Mouse (Mus musculus) liver (tissue): ENCODE results near the gene Cmtr1.
"Not testable (repeated sequence)": the region's sequence is repeated elsewhere in the genome, so short reads cannot be mapped to it uniquely, and the experiment has no call there.

Experiments
- DNase-seq: peaks from one replicate; pipeline ENCODE4 v3.0.0-alpha.2; 2020; ENCODE audit warnings: mixed read lengths

Gene Cmtr1

DNA sequence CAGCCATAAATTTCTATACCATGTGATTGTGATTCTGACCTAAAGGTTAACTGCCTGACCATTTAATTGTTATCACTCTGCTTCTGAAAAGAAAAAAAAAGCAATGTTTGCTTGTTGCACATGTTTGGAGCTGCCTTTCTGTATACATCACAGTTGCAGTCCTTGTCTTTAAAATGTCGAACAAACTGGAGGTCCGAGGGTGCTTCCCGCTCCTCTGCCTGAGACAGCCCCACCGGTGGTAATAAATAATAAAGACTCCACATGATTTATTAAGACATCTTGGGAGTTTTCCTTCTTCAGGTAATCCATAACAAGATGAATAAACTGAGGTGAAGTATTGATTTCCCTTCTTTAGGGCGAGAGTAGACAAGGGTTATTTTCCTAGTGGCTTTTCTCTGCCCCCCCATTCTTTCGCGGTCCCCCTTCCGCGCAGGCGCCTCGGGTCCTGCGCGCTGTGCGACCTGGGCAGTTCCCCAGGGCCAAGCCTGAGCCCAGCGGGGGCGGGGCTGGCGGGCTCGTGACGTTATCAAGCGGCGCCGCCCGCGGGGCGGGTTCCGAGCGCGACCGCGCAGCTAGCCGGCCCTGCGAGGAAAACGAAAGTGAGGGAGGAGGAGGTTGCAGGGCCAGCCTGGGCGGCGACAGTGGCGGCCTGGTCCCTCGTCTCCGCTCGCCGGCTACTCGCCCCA, at the start of gene Cmtr1:
TSS of gene Cmtr1 (plus strand) at position 520 of the 686 bp plus-strand sequence.
- DNase-seq, result peak; percentile 98

DNA sequence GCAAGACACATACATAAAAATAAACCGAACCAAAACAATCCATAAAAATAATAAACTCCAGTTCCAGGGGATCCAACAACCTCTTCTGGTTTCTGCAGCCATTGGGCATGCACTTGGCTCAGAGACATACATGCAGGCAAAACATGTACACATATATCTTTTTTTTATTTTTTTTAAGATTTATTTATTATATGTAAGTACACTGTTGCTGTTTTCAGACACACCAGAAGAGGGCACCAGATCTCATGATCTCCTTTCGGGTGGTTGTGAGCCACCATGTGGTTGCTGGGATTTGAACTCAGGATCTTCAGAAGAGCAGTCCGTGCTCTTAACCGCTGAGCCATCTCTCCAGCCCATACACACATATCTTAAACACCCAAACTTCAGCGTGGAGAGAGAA, 46.9 kb upstream of the Cmtr1 start:
- DNase-seq, result not testable (repeated sequence)

DNA sequence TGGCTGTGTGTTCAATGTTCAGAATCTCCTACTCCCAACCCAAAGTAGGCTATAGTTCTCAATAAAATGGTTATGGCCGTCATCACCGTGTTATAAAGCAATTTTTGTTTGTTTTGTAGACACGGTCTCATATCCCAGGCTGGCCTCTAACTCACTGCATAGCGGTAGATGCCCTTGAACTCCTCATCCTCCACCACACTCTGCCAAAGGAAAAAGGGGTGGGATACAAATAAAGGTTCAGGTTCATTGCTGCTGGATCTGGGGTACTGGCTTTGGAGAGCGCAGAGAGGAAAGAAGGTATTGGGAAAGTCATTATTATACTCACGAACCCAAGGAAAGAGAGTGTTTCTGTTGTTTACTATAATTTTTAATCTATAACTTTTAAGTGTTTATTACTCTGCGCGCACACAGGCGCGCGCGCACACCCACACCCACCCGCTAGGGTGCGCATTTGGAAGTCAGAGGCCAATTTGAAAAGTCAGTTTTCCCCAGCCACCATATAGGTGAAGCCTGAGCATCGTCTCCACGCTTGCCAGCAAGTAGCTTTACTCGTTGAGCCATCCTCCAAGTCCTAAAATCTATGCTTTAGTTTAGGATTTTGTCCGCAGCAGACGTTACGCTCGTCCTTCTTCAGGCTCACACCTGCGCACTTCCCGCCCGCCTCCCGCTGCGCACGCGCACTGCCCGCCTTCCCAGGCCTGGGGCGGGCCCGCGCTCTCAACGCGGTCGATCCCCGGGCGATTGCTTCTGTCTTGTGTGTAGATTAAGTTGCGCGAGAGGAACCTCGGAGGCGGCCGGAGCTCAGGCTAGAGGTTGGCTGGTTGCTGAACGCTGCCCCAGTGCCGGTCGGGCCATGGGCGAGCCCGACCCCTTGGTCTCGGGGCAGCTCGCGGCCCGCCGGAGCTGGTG, 46.0 kb upstream of the Cmtr1 start, which contains the start of the genes Rnf8 and Gm28043:
TSS of gene Rnf8 (plus strand) at position 676 of the 909 bp plus-strand sequence.
TSS of gene Gm28043 (plus strand) at position 762 of the 909 bp plus-strand sequence.
- DNase-seq, result peak; percentile 95

DNA sequence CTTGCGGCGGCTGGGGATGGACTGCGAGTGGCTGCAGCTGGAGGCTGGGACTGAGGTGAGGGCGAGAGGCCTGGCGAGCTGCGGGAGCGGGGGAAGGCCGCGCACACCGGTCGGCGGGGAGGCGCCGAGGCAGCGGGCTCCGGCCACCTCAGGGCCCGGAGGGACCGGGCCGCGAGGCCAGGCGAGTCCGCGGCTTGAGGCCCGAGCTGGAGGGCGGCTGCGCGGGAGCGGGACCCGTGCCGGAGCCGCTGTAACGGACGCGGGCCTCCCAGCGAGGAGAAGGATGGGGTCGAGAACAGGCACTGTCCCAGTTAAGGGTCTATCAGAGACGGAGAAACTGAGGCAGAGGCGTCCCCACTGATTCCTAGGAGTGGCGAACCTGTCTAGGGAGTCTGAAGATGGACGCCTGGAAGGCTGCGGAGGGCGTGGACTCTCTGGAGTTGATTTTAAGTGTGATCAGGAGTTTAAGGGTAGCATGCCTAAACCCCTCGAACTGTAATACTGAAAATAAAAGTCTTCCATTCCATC, 45.3 kb upstream of the Cmtr1 start:
- peak; percentile 58 for DNase-seq

DNA sequence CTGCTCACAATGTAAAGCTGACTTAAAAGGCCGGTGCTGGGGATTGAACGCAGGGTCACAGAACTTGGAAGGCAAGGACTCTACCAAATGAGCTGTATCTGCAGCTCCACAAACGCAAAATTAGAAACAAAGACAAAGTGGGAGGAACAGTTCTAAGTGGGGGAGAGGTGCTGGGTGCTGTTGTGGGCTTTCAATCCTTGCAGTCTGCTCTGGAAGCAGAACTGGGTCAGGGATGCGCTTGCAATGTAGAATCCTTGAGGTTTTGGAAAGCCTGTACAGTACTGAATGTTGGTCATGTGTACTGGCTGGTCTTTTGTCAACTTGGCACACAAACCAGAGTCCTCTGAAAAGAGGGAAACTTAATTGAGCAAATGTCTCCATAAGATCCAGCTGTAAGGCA, 44.8 kb upstream of the Cmtr1 start:
- no peak for DNase-seq

DNA sequence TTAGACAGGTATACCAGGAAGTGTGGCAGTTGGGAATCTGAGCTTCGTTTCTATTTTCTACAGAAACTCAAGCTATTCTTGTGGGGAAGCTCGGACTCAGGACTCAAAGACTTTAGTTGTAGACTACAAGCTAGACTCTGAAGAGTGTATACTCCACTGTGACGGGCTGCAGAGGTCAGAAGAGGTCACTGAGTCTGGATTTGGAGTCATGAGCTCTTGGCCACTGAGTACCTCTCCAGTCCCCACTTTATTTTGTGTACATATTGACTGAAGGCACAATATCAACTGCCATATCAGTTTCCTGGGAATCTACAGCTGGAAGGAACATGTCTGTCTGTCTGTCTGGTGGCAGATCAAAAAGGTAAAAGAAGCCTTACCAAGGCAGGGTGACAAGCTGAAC, 41.2 kb upstream of the Cmtr1 start:
- DNase-seq, result no peak

DNA sequence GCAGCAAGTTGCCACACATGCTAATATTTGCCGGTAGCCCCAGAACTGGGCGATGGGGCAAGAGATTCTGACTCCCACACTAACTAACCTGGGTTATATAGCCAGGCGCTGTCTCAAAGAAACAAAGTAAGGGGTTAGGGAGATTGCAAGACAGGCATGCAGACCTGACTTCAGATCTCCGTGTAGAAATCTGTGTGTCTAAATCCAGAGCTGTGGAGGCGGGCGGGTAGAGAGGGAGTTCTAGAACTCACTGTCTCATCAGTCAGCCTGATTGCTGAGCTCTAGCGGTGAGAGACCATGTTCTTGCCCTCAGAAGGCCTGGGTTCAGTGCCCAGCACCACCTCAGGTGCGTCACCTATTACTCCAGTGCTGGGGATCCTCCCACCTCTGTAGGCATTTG, 36.9 kb upstream of the Cmtr1 start:
- no peak for DNase-seq

DNA sequence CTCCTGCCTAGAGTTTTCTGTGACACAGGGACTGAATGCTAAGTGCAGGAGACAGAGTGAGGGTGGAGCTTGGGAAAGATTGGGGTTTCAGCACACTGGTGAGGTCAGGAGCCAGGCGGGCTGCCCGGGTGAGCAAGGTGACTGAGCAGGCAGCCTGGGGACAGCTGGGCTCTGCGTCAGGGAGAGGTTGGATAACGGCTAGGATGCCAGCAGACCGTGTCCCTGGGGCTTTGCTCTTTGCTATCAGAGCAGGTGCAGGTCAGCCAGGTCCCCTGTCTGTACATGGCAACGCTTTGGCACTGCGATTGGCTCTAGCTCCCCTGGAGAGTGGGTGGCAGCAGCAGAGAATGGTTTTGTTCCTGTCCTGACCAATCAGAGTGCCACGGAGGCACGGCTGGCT, 33.1 kb upstream of the Cmtr1 start:
- no peak for DNase-seq

DNA sequence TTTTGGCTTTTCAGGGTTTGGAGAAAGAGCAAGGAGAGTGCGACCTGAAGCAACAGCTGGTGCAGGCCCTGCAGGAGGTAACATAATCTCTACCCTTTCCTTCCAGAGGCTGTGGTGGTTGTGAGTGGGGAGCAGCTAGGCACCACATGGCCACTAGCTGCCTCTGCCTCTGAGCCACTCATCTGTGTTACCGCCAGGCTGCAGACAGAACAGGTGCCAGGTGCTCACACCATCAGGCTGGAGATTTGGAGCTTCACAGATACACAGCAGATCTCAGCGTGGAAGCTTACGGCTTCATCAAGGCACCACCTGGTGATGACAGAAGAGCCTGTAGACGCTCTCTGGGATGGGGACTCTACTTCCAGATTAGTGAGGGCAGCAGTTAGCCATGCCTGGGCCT, 31.4 kb upstream of the Cmtr1 start:
- no peak for DNase-seq

DNA sequence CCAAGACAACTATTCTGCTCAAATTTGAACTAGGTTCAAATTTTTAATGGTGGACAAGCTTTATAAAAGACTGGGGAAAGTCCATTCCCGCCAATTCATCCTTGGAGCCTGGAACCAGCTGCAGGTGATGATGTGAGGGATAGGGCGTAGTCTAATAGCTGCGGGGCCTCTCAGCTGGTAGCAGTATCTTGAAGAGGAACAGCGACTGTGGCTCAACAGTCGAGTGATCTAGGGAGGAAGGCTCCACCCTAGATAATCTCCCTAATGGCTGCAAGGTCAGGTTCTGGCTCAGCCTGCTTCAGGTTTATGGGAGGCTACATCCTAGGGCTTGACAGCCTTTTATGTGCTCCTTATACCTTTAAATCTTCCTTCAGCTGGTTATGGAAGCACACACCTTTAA, 30.8 kb upstream of the Cmtr1 start:
- peak; percentile 73 for DNase-seq

DNA sequence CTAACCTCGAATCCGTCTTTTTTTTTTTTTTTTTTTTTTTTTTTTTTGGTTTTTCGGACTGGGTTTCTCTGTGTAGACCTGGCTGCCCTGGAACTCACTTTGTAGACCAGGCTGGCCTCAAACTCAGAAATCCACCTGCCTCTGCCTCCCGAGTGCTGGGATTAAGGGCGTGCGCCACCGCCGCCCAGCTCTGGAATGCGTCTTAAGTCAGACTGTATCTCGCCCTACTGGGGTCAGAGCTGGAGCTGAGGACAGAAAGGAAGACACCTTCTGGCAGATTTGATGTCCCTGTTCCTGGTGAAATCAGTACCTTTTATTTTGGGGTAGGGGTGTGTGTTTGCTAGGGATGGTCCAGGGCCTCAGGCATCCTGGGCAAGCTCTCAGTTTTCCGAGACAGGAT, 28.1 kb upstream of the Cmtr1 start:
- no peak for DNase-seq

DNA sequence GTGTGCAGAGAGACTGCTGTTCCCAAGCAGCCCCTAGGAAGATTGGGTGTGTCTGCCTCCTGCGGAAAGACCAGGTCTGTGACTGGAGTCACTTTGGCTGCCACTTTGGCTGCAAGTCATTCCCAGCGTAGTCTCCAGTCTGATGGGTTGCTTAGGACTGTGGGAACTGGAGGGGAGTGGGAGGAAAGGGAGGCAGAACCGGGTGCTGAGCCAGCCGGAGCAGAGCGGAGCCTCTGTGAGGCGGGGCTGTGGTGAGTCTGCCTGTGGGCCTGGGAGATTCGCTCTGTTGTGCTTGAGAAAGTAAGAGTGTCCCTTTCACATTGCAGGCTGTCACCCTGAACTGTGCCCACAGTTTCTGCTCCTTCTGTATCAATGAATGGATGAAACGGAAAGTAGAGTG, 24.9 kb upstream of the Cmtr1 start:
- DNase-seq, result no peak

DNA sequence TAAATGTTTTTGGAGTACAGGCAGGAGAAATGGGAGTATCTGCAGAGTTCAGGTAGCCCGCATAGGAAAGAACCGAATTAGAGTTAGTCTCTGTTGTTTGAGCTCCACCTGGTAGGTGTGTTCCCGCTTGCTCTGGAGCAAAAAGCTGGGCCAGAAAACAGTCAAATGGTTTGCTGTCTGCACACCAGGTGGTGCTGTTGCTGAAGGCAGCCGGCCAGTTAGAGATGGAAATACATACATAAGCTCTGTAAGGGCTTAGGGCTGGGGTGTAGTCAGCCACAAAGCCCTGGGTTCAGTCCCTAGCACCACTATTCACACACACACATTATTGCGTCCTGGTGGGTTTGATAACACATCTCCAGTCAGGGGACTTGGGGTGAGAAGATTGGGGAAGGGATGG, 24.3 kb upstream of the Cmtr1 start:
- DNase-seq, result peak; percentile 60

DNA sequence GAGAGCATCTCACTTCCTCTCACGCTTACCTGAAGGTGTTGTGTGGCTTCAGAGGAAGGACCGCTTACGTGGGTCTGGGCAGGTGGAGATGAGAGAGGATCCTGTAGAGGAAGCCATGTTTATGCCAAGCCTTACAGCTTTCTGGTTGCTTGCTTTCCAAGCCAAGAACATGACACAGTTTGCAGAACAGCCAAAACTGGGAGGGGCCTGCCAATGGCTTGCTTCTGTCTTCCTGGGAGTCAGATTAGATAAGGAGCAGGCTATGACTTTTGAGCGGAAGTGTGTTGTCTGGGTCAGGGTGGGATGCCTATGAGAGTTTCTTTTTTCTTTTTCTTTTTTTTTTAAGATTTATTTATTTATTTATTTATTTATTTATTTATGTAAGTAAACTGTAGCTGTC, 23.0 kb upstream of the Cmtr1 start:
- peak; percentile 69 for DNase-seq

DNA sequence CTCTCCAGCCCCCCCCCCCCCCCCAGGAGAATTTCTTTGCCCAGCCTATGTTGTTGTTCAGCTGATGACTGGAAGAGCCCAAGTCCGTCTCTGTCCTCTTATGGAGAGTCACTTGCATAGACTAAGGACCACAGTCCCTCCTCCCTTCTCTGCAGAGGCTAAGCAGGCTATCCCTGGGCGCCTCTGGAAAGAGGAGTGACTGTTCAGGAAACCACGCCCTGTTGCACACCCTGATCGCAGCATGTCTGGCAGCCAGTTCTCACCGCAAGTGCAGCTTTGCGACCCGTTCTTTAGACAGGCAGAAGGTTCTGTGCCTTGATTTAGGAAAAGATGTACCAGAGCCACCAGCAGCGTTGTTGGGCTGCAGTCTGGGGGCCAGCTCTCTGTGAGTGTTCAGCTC, 22.5 kb upstream of the Cmtr1 start:
- peak; percentile 79 for DNase-seq

DNA sequence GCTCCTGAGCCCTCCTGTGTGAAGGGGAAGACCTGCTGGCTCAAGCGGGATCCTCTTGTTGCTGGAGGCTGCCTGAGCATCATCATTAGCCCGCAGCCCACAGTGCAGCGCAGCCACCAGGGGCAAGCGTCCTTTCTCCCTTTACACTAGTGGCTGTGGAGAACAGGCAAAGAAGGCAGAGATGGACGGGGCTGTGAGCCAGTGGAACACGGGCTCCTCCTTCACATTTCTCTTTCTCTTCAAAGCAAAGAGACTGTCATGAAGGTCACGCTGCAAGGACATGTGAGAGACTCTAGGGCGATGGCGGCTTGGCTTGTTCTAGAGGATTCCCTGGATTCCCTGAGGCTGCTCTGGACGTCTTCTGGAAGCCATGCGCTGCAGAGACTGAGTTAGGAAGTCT, 19.4 kb upstream of the Cmtr1 start:
- no peak for DNase-seq

DNA sequence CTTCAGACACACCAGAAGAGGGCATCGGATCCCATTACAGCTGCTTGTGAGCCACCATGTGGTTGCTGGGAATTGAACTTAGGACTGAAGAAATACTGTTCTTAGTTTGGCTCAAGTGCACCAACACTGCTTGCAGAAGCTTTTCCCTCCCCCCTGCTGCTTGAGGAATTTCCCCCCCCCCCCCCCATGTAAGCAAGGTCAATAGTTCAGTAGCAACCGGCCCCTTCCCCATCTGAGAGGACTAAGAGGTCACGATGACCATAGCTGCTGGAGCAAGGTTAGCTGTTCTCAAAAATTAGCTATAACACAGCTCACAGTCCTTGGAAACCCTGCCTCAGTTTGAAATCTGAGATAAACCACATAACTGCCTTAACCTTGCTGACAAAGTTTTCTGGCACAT, 18.2 kb upstream of the Cmtr1 start:
- no peak for DNase-seq

DNA sequence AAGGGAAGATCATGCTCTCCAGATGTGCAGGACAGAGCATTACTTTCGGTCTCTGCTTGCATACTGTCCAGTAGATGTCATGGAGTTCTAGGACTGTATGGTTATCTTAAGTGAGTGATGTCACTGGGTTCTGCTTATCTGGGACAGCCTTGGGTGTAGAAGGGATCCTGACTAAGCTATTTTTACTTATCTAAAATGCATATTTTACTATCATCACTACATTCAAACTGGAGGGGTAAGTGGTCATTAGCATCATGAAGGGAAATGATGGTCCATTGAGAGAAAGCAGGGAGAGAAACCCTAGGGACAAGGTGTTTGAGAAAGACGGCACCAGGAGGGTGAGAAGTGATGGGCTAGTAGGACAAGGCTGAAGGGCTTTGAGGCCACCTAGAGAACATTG, 2.1 kb upstream of the Cmtr1 start:
- peak; percentile 43 for DNase-seq

DNA sequence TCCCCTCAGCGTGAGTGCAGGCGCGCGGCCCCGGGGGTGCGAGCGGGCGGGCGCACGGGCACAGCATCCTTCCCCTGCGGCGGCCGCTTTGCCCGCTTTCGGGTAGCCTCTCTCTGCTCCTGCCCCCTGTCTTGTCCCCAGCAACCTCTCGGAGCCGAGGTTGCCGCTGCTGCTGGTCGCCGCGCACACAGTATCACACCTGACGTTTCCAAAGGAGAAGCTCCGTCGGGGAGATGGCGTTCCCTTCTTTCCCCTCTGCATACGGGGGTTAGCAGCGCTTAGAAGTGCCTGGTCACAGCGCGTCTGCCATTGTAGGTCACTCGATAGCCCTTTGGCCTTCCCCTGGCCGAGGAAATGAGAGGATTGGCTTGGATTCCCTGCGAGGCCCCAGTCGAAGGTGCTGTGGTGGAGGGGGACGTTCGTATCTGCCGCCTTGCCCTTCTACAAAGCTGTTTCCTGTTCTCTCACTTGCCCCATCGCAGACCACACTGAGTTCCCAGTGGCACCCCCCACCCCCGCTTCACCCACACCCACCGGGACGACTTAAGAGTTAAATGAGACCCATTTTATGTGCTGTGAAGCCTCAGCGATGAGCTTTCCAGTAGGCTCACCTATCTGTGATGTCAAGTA, 482 bp downstream of the Cmtr1 start:
- DNase-seq, result no peak

DNA sequence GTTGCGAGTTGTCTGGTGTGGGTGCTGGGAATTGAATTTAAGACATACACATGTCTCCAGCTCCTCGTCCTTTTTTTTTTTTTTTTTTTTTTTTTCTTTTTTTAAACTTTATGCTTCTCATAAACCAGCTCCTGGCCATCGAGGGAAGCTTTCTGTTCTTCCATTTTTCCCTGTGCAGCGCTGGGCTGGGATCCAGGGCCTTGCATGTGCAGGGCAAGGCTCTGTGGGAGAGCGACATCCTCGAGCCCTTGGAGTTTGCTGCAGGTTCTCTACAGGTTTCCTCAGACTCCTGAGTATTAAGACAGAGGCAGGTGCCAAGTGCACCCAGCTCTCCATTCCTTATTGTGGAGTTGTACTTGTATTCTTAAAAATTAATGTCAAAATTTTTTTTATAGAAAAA, 1.8 kb downstream of the Cmtr1 start:
- DNase-seq, result no peak

DNA sequence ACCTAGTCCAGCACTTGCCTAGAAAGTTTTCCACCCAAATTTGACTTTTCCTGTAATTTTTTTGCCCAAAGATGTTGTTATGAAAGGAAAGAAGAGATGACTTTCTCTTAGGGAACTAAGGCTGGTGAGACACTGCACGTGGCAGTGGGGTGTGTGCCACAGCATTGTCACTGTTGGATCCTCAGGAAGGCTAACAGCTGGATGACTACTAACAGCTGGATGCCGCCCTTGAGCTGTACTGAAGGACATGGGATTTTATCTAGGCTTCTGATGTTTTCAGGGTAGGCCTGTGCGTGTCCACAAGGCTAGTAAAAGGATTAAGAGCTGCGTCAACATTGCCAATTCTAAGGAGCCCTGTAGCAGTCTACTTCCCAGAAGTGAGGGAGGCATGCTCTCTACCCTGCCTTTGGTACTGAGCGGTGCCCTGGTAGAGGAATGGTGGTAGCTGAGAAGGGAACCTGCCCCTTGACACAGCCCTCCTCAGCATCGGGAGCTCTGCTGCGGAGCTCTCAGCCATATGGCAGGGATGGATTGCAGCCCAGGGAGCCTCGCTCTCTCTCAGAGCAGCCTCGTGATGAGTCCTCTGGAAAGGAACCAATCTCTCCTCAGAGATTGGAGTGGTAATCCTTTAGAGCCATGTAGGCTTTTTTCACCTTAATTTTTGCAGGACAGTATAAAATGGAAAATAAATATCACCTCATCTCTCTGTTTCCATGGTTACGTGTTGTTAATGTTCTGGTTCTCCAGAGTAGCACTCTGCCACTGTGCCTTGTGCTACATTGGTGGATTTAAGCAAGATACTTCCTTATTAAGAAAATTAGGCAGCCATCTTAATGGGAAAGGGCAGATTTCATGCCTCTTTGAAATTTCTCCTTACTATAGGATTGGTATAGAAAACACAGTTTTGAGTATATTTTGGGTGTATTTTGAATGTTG, 7.9 kb downstream of the Cmtr1 start:
- no peak for DNase-seq

DNA sequence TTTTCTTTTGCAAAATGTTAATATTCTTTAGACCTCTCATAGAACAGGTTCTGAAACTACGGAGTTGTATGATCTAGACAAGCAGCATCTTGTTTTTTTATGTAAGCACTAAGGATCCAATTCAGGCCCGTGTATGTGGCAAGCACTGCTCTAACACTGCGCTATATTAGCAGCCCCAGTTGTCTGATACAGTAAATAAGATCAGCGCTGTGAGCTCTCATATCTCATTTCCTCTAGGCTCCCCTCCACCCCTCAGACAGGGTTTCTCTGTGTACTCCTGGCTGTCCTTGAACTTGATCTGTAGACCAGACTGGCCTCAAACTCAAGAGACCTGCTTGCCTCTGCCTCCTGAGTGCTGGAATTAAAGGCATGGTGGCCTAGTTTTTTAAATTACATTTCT, 8.6 kb downstream of the Cmtr1 start:
- DNase-seq, result no peak
